8 mouse cellular contexts compared by ENCODE assay signal in the genomic region with DNA sequence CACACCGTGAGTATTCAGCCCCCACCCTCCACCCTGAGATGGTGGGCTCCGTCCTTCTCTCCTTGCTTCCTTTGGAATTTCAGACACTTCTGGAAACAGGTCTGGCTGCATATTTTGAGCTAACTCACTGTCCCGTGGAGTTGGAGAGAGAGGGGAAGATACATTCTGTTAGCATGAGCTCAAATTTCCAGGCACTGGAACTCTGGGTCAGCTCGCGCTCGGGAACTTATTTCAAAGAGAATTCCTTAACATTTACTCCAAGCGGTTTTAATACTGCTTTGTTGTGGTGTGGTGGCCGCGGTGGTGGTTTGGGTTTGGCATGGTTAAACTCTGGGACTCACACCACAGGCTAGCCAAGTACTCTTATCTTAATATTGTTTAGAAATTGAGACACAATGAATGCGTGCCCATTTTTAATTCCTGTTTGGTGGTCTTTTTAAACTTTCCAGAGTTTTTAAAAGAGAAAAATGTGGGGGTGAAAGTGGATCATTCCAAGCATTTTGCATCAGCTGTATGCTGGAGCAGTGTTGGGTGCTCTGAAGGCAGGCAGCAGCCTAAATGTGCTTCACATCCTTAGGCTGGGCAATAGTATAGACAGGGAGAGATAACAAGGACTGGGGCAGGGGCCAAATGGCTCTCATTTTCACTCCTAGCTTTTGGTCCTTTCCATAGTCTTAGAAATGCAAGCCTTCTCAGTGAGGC.
A peak's percentile ranks its signal among the peaks of the same experiment; 100 is the strongest.
DNase-seq lines count a peak whose midpoint lies in the region; ATAC-seq and TF ChIP-seq lines count a peak whose summit lies in the region.

No protein-coding gene starts in this region.

- H3K9ac ChIP-seq in heart, embryonic 15.5 days, result peak overlapping the region; percentile 68
- H3K9ac ChIP-seq in liver, embryonic 12.5 days, result peak overlapping the region; percentile 52
- peak overlapping the region; percentile 61 for H3K9ac ChIP-seq in stomach, postnatal 0 days (ENCODE audit: low read length)

- no peak for DNase-seq in spleen, adult 2 months (ENCODE audit: low read depth in 1 of 2, low spot score in 2 of 2)
- DNase-seq in spleen, adult 18-20 months, result no peak
- no peak for DNase-seq in stomach, postnatal 0 days (ENCODE audit: low spot score)
- no peak for DNase-seq in layer of hippocampus, adult 9-11 months
- DNase-seq in left cerebral cortex, adult 8-10 months (ENCODE audit: low spot score in 2 of 2), result no peak
- no peak for DNase-seq in adrenal gland, postnatal 14 days

- H3K4me1 ChIP-seq in spleen, adult 2 months (ENCODE audit: control insufficient read depth, insufficient read depth, insufficient read length), result no peaks in the 10 kb centered on the region
- peaks cover 55% of the 10 kb centered on the region for H3K4me1 ChIP-seq in heart, embryonic 15.5 days (replicated peaks)
- no peaks in the 10 kb centered on the region; the same call in 1 of the 2 replicates for H3K4me1 ChIP-seq in liver, embryonic 12.5 days
- peaks cover 4% of the 10 kb centered on the region; the same call in 1 of the 2 replicates for H3K4me1 ChIP-seq in stomach, postnatal 0 days (replicated peaks; ENCODE audit: control insufficient read depth, insufficient read depth)

- H3K4me2 ChIP-seq in heart, embryonic 15.5 days, result peak overlapping the region; percentile 81
- H3K4me2 ChIP-seq in liver, embryonic 12.5 days, result peak overlapping the region; percentile 60
- H3K4me2 ChIP-seq in stomach, postnatal 0 days (replicated peaks; ENCODE audit: low read depth), result peak overlapping the region; percentile 70

- H3K27ac ChIP-seq in spleen, adult 2 months (ENCODE audit: insufficient read depth, low read length), result no peak overlapping the region
- peak overlapping the region; percentile 94 for H3K27ac ChIP-seq in heart, embryonic 15.5 days
- H3K27ac ChIP-seq in liver, embryonic 12.5 days, result peak overlapping the region; percentile 61
- H3K27ac ChIP-seq in stomach, postnatal 0 days (replicated peaks), result peak overlapping the region; percentile 87

- no peaks in the 10 kb centered on the region for H3K36me3 ChIP-seq in spleen, adult 2 months (ENCODE audit: control insufficient read depth, insufficient read depth, low read length)
- peaks cover 21% of the 10 kb centered on the region for H3K36me3 ChIP-seq in heart, embryonic 15.5 days
- peaks cover 24% of the 10 kb centered on the region for H3K36me3 ChIP-seq in liver, embryonic 12.5 days
- H3K36me3 ChIP-seq in stomach, postnatal 0 days (ENCODE audit: control insufficient read depth, insufficient read depth, low read length), result peaks cover 16% of the 10 kb centered on the region

- peaks cover 6% of the 10 kb centered on the region for H3K27me3 ChIP-seq in spleen, adult 2 months (ENCODE audit: control insufficient read depth, insufficient read depth, low read length)
- H3K27me3 ChIP-seq in heart, embryonic 15.5 days, result no peaks in the 10 kb centered on the region
- H3K27me3 ChIP-seq in liver, embryonic 12.5 days (replicated peaks), result peaks cover 45% of the 10 kb centered on the region
- no peaks in the 10 kb centered on the region for H3K27me3 ChIP-seq in stomach, postnatal 0 days (ENCODE audit: control insufficient read depth, insufficient read depth, low read length)

- peak; percentile 47; the same call in 1 of the 2 replicates for ATAC-seq in heart, embryonic 15.5 days (replicated peaks; ENCODE audit: insufficient number of reproducible peaks, insufficient read depth, low FRiP score, low read depth)
- ATAC-seq in liver, embryonic 12.5 days, result no peak
- ATAC-seq in stomach, postnatal 0 days (ENCODE audit: low FRiP score, low TSS enrichment), result no peak

- TF ChIP-seq POLR2A in spleen, adult 2 months (IDR thresholded peaks at IDR 0.05; ENCODE audit: low read depth, low read length), result no peak

- no peak for TF ChIP-seq EP300 in stomach, postnatal 0 days (optimal IDR thresholded peaks at IDR 0.05)

- H3K4me3 ChIP-seq in spleen, adult 2 months (ENCODE audit: extremely low read depth, insufficient read depth, insufficient read length), result peak overlapping the region; percentile 16; the same call in 1 of the 2 replicates
- peak overlapping the region; percentile 54 for H3K4me3 ChIP-seq in heart, embryonic 15.5 days
- peak overlapping the region; percentile 42 for H3K4me3 ChIP-seq in liver, embryonic 12.5 days
- H3K4me3 ChIP-seq in stomach, postnatal 0 days (ENCODE audit: low read depth, low read length), result peak overlapping the region; percentile 49

- no peaks in the 10 kb centered on the region for H3K9me3 ChIP-seq in heart, embryonic 15.5 days (replicated peaks)
- H3K9me3 ChIP-seq in liver, embryonic 12.5 days (replicated peaks), result no peaks in the 10 kb centered on the region
- no peaks in the 10 kb centered on the region for H3K9me3 ChIP-seq in stomach, postnatal 0 days (ENCODE audit: control insufficient read depth, low read length)

- TF ChIP-seq CTCF in spleen, adult 2 months (IDR thresholded peaks at IDR 0.05; ENCODE audit: extremely low read depth, insufficient read depth, insufficient read length, insufficient replicate concordance), result no peak
- TF ChIP-seq CTCF in stomach, postnatal 0 days (IDR thresholded peaks at IDR 0.05; ENCODE audit: low read depth), result no peak

- 14% methylated on average over 10 of the region's 10 CpGs for WGBS in spleen, adult 2 months
- WGBS in heart, embryonic 15.5 days, result 2% methylated on average over 10 of the region's 10 CpGs
- 10% methylated on average over 10 of the region's 10 CpGs for WGBS in liver, embryonic 12.5 days (ENCODE audit: insufficient replicate concordance)
- WGBS in stomach, postnatal 0 days, result 3% methylated on average over 10 of the region's 10 CpGs
